Mouse (Mus musculus) forelimb bud, embryonic 11.5 days (tissue): ENCODE results near the gene Kif26a.

Experiments used
- DNase-seq: peaks from one replicate; pipeline ENCODE4 v3.0.0-alpha.2; 2012; ENCODE audit warnings: low read depth, low spot score

Gene Kif26a

GRCm38 (mm10) chr12:112164840-112165219 lies 18.8 kb downstream of the Kif26a start:
- DNase-seq, result no peak

GRCm38 (mm10) chr12:112169240-112169639 lies 23.2 kb downstream of the Kif26a start:
- no peak for DNase-seq

GRCm38 (mm10) chr12:112170671-112171574 lies 24.9 kb downstream of the Kif26a start:
- no peak for DNase-seq

- DNase-seq, result no peak
These were observed 25.6 kb downstream of the Kif26a start for GRCm38 (mm10) chr12:112171657-112172056.

- no peak for DNase-seq
These were observed 26.2 kb downstream of the Kif26a start for GRCm38 (mm10) chr12:112172214-112172613.

- no peak for DNase-seq
These were observed 31.7 kb downstream of the Kif26a start for GRCm38 (mm10) chr12:112177679-112178078.

GRCm38 (mm10) chr12:112179687-112180086 lies 33.7 kb downstream of the Kif26a start:
- no peak for DNase-seq

GRCm38 (mm10) chr12:112181921-112182608 lies 36.1 kb downstream of the Kif26a start:
- no peak for DNase-seq

- no peak for DNase-seq
These were observed 36.6 kb downstream of the Kif26a start for GRCm38 (mm10) chr12:112182609-112182955.

- DNase-seq, result no peak
These were observed 37.7 kb downstream of the Kif26a start for GRCm38 (mm10) chr12:112183675-112184074.

GRCm38 (mm10) chr12:112184390-112184789 lies 38.4 kb downstream of the Kif26a start:
- peak; percentile 33 for DNase-seq

GRCm38 (mm10) chr12:112186899-112187298 lies 40.9 kb downstream of the Kif26a start:
- no peak for DNase-seq

- no peak for DNase-seq
These were observed 45.7 kb downstream of the Kif26a start for GRCm38 (mm10) chr12:112191753-112192152.

- no peak for DNase-seq
These were observed 49.0 kb downstream of the Kif26a start for GRCm38 (mm10) chr12:112195019-112195418.

GRCm38 (mm10) chr12:112196562-112196961 lies 50.6 kb downstream of the Kif26a start:
- DNase-seq, result no peak

- no peak for DNase-seq
These were observed 53.4 kb downstream of the Kif26a start for GRCm38 (mm10) chr12:112199363-112199762.

GRCm38 (mm10) chr12:112200045-112200444 lies 54.0 kb downstream of the Kif26a start:
- DNase-seq, result no peak

GRCm38 (mm10) chr12:112207163-112207562 lies 61.2 kb downstream of the Kif26a start:
- DNase-seq, result no peak

- DNase-seq, result no peak
These were observed 61.7 kb downstream of the Kif26a start for GRCm38 (mm10) chr12:112207734-112208133.

GRCm38 (mm10) chr12:112210622-112211021 lies 64.6 kb downstream of the Kif26a start:
- peak; percentile 51 for DNase-seq

GRCm38 (mm10) chr12:112214441-112214857 lies 68.4 kb downstream of the Kif26a start:
- DNase-seq, result peak; percentile 46

GRCm38 (mm10) chr12:112215545-112215944 lies 69.5 kb downstream of the Kif26a start:
- no peak for DNase-seq

GRCm38 (mm10) chr12:112217021-112217420 lies 71.0 kb downstream of the Kif26a start:
- no peak for DNase-seq
